Mouse (Mus musculus) gastrocnemius, adult 2 months (tissue): ENCODE measurements around the gene Ell3. TPM values are rescaled to one million over a fixed set of nuclear protein-coding genes. Genes with fewer than 3 reads are reported as not detected.

Experiments used
- DNase-seq: peaks from one replicate; pipeline ENCODE4 v3.0.0; 2022
- H3K27ac ChIP-seq: fragments of 200-600 bp; 2 replicates; pipeline ENCODE4 v1.8.1; 2022; ENCODE audit warnings: mild to moderate bottlenecking
- H3K4me3 ChIP-seq: fragments of 200-600 bp; 2 replicates; pipeline ENCODE4 v1.8.1; 2022; ENCODE audit warnings: mild to moderate bottlenecking, moderate library complexity
- CTCF ChIP-seq: fragments of 200-600 bp; IDR thresholded peaks from 2 replicates; pipeline ENCODE4 v1.8.1; 2022; ENCODE audit warnings: antibody characterized with exemption, mild to moderate bottlenecking, moderate library complexity
- intact Hi-C: fragments of 180-260 bp; cut with DNase I; formaldehyde crosslinking; loops from one replicate; pipeline ENCODE4 v1.15.1; 2025
- total RNA-seq, 2 experiments: library from RNA; stranded (reverse); gene quantifications; 2 replicates each; pipeline ENCODE4 v1.2.3; 2021

Gene Ell3
- total RNA-seq, 2 experiments from 2014 or later = not detected

GRCm38 (mm10) chr2:121456692-121457642 is 12.9 kb upstream of the Ell3 start, which contains the start of gene Serinc4:
Serinc4 (minus strand) TSS chr2:121456781.
- DNase-seq = peak; percentile 88
- peak within 1 kb of the TSS; percentile 78 for H3K4me3 ChIP-seq
- no peak for TF ChIP-seq CTCF
- H3K27ac ChIP-seq = peak within 1 kb of the TSS; percentile 89
- intact Hi-C loops = no loop called here

GRCm38 (mm10) chr2:121455534-121455933 is 11.5 kb upstream of the Ell3 start:
- H3K4me3 ChIP-seq = no peak overlapping the region
- DNase-seq = peak; percentile 14
- H3K27ac ChIP-seq = peak overlapping the region; percentile 21; the same call in 1 of the 2 replicates
- intact Hi-C loops = no loop called here
- no peak for TF ChIP-seq CTCF

GRCm38 (mm10) chr2:121453917-121454316 is 9.8 kb upstream of the Ell3 start:
- intact Hi-C loops = no loop called here
- peak; percentile 22 for DNase-seq
- no peak for TF ChIP-seq CTCF
- Histone ChIP-seq H3K27ac (peak overlapping the region; percentile 87), H3K4me3 (no peak overlapping the region)

DNA sequence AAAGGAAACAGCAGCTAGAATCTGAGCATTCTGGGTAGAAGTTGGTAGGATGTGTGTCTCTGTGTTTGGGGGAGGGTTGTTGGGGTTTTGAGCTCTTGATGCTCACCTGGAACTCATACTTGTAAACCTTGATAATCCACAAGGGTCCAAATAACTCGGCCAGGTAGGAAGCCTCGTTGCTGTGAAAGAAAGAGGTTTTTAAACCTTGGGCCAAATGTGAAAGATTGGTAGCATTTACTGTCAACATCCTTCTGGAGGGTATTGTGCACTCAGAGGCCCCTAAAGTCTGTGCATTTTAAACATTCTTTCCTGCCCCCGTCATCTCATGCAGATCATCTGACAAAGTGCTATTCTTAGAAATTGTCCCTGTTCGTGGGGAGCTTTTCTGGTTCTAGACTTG is 8.9 kb upstream of the Ell3 start, which contains the start of gene Hypk:
TSS of gene Hypk (plus strand) at position 301 of the 400 bp plus-strand sequence.
- no peak for DNase-seq
- Histone ChIP-seq H3K27ac (peak within 1 kb of the TSS; percentile 87), H3K4me3 (peak within 1 kb of the TSS; percentile 49)
- intact Hi-C loops = no loop called here
- TF ChIP-seq CTCF = no peak

GRCm38 (mm10) chr2:121452361-121452760 is 8.3 kb upstream of the Ell3 start:
- H3K4me3 ChIP-seq = peak overlapping the region; percentile 49
- no peak for TF ChIP-seq CTCF
- intact Hi-C loops = no loop called here
- H3K27ac ChIP-seq = peak overlapping the region; percentile 87
- no peak for DNase-seq

- H3K27ac ChIP-seq = peak overlapping the region; percentile 100
- DNase-seq = peak; percentile 39
- intact Hi-C loops = no loop called here
- TF ChIP-seq CTCF = no peak
- H3K4me3 ChIP-seq = peak overlapping the region; percentile 86
These were observed 6.0 kb upstream of the Ell3 start for GRCm38 (mm10) chr2:121450093-121450492.

DNA sequence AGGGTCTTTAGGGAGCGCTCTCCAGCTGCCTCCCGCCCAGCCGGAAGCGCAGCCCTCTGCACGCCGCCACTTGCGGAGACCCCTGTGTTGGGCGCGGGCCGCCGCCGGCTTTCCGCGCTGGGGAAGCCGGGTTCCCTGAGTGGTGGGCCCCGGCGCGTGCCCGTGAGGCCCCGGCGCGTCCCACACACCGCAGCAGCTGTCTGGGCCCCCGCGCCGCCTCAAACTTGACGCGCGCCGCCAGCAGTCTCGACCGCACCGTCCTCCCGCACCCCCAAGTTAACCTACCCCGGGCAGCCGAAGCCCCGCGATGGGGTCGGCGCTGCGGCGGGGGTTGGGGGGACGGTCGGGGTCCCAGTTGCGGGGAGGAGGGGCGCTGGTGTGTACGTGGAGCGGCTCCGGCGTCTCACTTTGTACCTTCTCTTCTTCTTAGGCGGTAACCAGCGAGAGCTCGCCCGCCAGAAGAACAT is 5.5 kb upstream of the Ell3 start:
- intact Hi-C loops = no loop called here
- peak; percentile 66 for DNase-seq
- H3K27ac ChIP-seq = peak overlapping the region; percentile 100
- H3K4me3 ChIP-seq = peak overlapping the region; percentile 86
- TF ChIP-seq CTCF = no peak

- Histone ChIP-seq H3K27ac (peak within 1 kb of the TSS; percentile 100), H3K4me3 (peak within 1 kb of the TSS; percentile 86)
- no peak for TF ChIP-seq CTCF
- peak; percentile 100 for DNase-seq
- intact Hi-C loops = no loop called here
These were observed 4.9 kb upstream of the Ell3 start, which contains the start of gene Serf2 for GRCm38 (mm10) chr2:121448739-121449535. Serf2 (plus strand) TSS chr2:121449195.

- peak overlapping the region; percentile 86 for H3K4me3 ChIP-seq
- peak; percentile 56 for DNase-seq
- peak overlapping the region; percentile 100 for H3K27ac ChIP-seq
- intact Hi-C loops = no loop called here
- peak; percentile 48 for TF ChIP-seq CTCF
These were observed 4.1 kb upstream of the Ell3 start for GRCm38 (mm10) chr2:121448136-121448535.

- DNase-seq = no peak
- no peak overlapping the region for H3K4me3 ChIP-seq
- intact Hi-C loops = loop anchor here (2.0 kb wide), 1 partner anchor 30 kb away; no protein-coding TSS in a partner anchor
- H3K27ac ChIP-seq = no peak overlapping the region; the same call in 1 of the 2 replicates
- TF ChIP-seq CTCF = no peak
These were observed 2.9 kb upstream of the Ell3 start for GRCm38 (mm10) chr2:121447006-121447405.

DNA sequence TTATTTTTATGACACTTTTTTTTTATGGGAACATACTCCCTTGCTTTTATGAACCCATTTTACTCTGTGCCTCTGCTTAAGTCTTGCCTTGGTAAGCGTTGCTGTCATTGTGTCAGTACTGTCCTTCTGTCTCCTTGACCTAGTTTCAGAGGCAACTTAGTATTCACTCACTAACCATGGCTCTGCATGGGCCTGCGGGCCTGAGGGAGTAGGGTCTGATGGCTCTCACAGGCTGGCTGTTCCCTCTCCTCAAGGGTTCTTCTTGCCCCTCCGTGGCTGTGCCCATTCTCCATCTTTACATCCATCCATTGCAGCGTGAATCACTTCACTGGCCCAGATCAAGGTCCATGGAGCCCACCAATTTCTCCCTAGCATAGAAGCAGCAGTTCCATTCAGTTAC is 2.4 kb upstream of the Ell3 start:
- no peak for DNase-seq
- intact Hi-C loops = loop anchor here (2.0 kb wide), 1 partner anchor 30 kb away; no protein-coding TSS in a partner anchor
- no peak for TF ChIP-seq CTCF
- no peak overlapping the region for H3K4me3 ChIP-seq
- no peak overlapping the region for H3K27ac ChIP-seq

GRCm38 (mm10) chr2:121445117-121445516 is 1.0 kb upstream of the Ell3 start:
- DNase-seq = no peak
- intact Hi-C loops = no loop called here
- no peak for TF ChIP-seq CTCF

More at GRCm38 (mm10) chr2:121445117-121445516, 1.0 kb upstream of the Ell3 start:
- no peak overlapping the region for H3K27ac ChIP-seq
- no peak overlapping the region for H3K4me3 ChIP-seq
